Mouse (Mus musculus) thymus, adult 2 months (tissue): ENCODE data around the gene Ssh3. TPM values are rescaled to one million over a fixed set of nuclear protein-coding genes. Genes with fewer than 3 reads are reported as not detected.
A peak's percentile ranks its signal among the peaks of the same experiment; 100 is the strongest.

Experiments used
- DNase-seq: peaks from one replicate; pipeline ENCODE4 v3.0.0; 2021
- H3K27ac ChIP-seq: fragments of 200-500 bp; 2 replicates; pipeline ENCODE4 v1.5.1; 2012; ENCODE audit warnings: low read length, control low read depth; ENCODE audit not compliant: control insufficient read depth, insufficient read depth
- H3K27me3 ChIP-seq: fragments of 200-500 bp; 2 replicates; pipeline ENCODE4 v1.6.1; 2012; ENCODE audit warnings: mild to moderate bottlenecking, low read length, moderate library complexity, mixed read lengths; ENCODE audit not compliant: control insufficient read depth, insufficient read depth
- H3K36me3 ChIP-seq: fragments of 200-500 bp; 2 replicates; pipeline ENCODE4 v1.6.1; 2012; ENCODE audit warnings: mild to moderate bottlenecking, low read length, moderate library complexity; ENCODE audit not compliant: control insufficient read depth, insufficient read depth
- H3K4me1 ChIP-seq: fragments of 200-500 bp; replicated peaks from 2 replicates; pipeline ENCODE4 v1.6.1; 2012; ENCODE audit warnings: low read length; ENCODE audit not compliant: control insufficient read depth, insufficient read depth
- H3K4me3 ChIP-seq: fragments of 200-500 bp; 2 replicates; pipeline ENCODE4 v1.5.1; 2012; ENCODE audit warnings: mild to moderate bottlenecking, low read length, control low read depth, moderate library complexity; ENCODE audit not compliant: control insufficient read depth, insufficient read depth
- CTCF ChIP-seq: fragments of 200-500 bp; IDR thresholded peaks from 2 replicates; pipeline ENCODE4 v1.5.1; 2012; ENCODE audit warnings: mild to moderate bottlenecking, control low read depth, low read length, moderate library complexity, borderline replicate concordance; ENCODE audit not compliant: control insufficient read depth, poor library complexity, insufficient read depth; ENCODE audit errors: extremely low read depth
- POLR2A ChIP-seq: fragments of 200-500 bp; IDR thresholded peaks from 2 replicates; pipeline ENCODE4 v1.6.1; 2012; ENCODE audit warnings: mild to moderate bottlenecking, low read length, control low read depth, moderate library complexity; ENCODE audit not compliant: control insufficient read depth, poor library complexity, insufficient read depth; ENCODE audit errors: extremely low read depth
- WGBS: fragments of 180-500 bp; shearing (Covaris S2); methylation state at CpG from one replicate; pipeline ENCODE4 v1.1.7; 2018; 5-methylcytosine and 5-hydroxymethylcytosine counted together
- polyA plus RNA-seq: library from polyadenylated mRNA; depleted of rRNA; stranded (reverse); fragments of >200 nt; gene quantifications from 2 replicates; pipeline ENCODE4 v1.2.3, GENCODE M21; 2012; rRNA removed

Gene Ssh3
- polyA plus RNA-seq, 1 experiment, result 94.1 TPM

DNA sequence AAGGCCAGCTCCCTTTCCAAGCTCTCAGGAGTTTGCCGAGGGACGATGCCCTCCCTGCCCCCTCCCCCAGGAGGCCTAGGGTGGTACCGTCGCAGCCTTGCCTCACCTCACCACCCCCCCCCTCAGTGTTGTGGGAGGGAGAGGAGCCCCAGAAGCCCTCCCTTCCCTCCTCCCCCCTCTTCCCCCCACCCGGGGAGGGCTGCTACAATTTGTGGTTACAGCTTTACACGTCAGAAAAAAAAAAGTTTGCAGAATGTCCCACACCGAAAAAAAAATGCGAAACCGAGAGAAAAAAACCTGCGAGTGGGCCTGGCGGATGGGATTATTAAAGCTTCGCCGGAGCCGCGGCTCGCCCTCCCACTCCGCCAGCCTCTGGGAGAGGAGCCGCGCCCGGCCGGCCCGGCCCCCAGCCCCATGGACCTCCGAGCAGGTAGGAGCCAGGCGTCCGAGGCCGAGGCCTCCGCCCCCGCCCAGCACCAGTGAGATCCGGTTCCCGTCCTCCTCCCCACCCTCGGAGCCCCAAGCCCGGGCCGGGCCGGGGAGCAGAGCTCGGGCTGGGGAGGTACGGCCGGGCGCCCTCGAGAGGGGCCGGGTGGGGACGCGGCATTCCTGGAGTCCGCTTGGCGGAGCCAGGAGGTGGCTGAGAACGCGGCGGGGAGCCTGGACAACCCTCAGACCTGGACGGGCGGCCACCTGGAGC is 54.8 kb downstream of the Ssh3 start, which contains the start of the genes Clcf1 and AC109138.7:
Clcf1 (plus strand) TSS at position 168 of the 700 bp plus-strand sequence.
AC109138.7 (plus strand) TSS at position 287 of the 700 bp plus-strand sequence.
- Histone ChIP-seq H3K27ac (peak within 1 kb of the TSS; percentile 10; the same call in 1 of the 2 replicates), H3K4me1 (peaks cover 30% of the 10 kb centered on the region), H3K4me3 (peak within 1 kb of the TSS; percentile 64), H3K36me3 (no peaks in the 10 kb centered on the region), H3K27me3 (peaks cover 27% of the 10 kb centered on the region)
- WGBS, result under 1% methylated on average over 47 of the region's 49 CpGs
- DNase-seq, result peak; percentile 63
- TF ChIP-seq CTCF (no peak), POLR2A (no peak)

DNA sequence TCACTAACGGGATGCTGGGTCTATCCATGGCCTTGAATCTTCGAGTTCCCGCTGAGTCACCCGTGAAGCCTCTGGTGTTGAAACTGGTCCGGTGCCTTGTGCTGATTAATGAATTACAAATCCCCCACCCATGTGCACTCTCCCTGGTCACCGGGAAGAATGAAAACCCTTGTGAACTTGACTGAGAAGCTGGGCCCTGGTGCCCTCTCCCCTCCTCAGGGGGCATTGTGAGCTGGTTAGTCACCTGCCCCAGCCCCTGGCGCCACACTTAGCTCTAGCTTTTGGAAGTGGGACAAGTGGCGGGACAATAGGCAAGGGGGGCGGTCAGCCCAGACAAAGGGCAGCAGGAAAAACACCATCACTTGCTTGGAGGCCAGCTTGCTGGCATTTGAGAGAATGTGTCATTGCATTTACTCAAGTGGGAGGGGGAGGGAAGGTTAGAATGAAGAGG is 55.4 kb downstream of the Ssh3 start:
- TF ChIP-seq CTCF (no peak), POLR2A (no peak)
- peaks cover 32% of the 10 kb centered on the region for H3K4me1 ChIP-seq
- no peak overlapping the region for H3K27ac ChIP-seq
- DNase-seq, result no peak
- H3K4me3 ChIP-seq, result 0 out of 2 replicates have a peak overlapping the region, but pooled peaks have one; percentile 64
- peaks cover 27% of the 10 kb centered on the region for H3K27me3 ChIP-seq
- 17% methylated on average over 9 of the region's 9 CpGs for WGBS
- H3K36me3 ChIP-seq, result no peaks in the 10 kb centered on the region

DNA sequence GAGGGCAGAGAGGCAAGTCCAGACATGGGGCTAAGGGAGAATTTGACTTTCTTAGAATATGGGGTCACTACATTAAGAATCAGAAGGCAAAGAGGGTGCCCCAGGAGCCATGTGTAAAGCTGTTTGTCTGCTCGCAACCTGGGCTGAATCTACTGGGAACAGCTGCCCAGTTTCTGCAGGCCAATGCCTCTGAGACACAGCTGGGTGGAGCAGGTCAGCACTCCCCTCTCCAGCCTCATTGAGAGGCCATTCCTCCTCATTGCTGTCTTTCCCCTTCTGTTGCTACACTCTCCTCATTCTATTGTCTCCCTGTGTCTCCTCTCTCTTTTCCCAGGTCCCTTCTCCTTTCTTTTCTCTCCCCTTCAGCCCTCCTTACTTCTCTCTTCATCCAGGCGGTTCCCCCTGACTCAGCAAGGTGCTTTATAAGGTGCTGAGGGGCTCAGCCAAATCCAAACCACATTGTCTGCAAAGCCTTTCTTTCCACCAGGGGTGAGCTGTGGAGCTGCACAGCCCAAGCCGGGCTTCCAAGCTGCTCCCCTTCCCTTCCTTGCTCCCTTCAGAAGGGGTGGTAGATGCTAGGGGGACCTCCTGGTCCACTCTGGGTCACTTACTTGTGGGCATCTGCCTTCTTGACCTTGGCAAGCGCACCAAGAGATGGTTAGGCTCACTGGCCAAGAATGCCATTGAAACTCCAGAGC is 56.9 kb downstream of the Ssh3 start:
- no peaks in the 10 kb centered on the region for H3K36me3 ChIP-seq
- no peak for TF ChIP-seq POLR2A
- no peak for TF ChIP-seq CTCF
- H3K27ac ChIP-seq, result no peak overlapping the region
- WGBS, result 84% methylated on average over 4 of the region's 4 CpGs
- H3K4me3 ChIP-seq, result no peak overlapping the region
- H3K4me1 ChIP-seq, result peaks cover 26% of the 10 kb centered on the region
- peaks cover 27% of the 10 kb centered on the region for H3K27me3 ChIP-seq
- no peak for DNase-seq

Other genes starting within 250 kb of the Ssh3 start
- gene Gstp1, start 231.2 kb downstream of the Ssh3 start, polyA plus RNA-seq, result 317 and 318 TPM in 2 replicates
- gene Gstp2, start 223.2 kb downstream of the Ssh3 start, polyA plus RNA-seq, result 26.9 and 48.8 TPM in 2 replicates
- gene Gstp3, start 209.6 kb downstream of the Ssh3 start, polyA plus RNA-seq, result 23.6 and 26.4 TPM in 2 replicates
- gene Cabp2, start 187.6 kb downstream of the Ssh3 start, polyA plus RNA-seq, result 0.42 TPM in 1 of 2 replicates, not detected in the other
- 274 and 296 TPM in 2 replicates for gene Cdk2ap2, start 172.0 kb downstream of the Ssh3 start, polyA plus RNA-seq
- gene Pitpnm1, start 169.2 kb downstream of the Ssh3 start, polyA plus RNA-seq, result 333 and 357 TPM in 2 replicates
- gene Aip, start 143.3 kb downstream of the Ssh3 start, polyA plus RNA-seq, result 106 and 112 TPM in 2 replicates
- 0.20 and 0.24 TPM in 2 replicates for gene Gpr152, start 129.4 kb downstream of the Ssh3 start, polyA plus RNA-seq
- 0.26 and 0.53 TPM in 2 replicates for gene Cabp4, start 125.1 kb downstream of the Ssh3 start, polyA plus RNA-seq
- 508 and 533 TPM in 2 replicates for gene Coro1b, start 120.6 kb downstream of the Ssh3 start, polyA plus RNA-seq
- gene Ptprcap, start 115.6 kb downstream of the Ssh3 start, polyA plus RNA-seq, result 1,512 and 1,655 TPM in 2 replicates
- 97.8 and 102 TPM in 2 replicates for gene Rps6kb2, start 105.8 kb downstream of the Ssh3 start, polyA plus RNA-seq
- 92.9 and 95.5 TPM in 2 replicates for gene Carns1, start 93.7 kb downstream of the Ssh3 start, polyA plus RNA-seq
- gene Tbc1d10c, start 77.9 kb downstream of the Ssh3 start, polyA plus RNA-seq, result 622 and 718 TPM in 2 replicates
- gene Ppp1ca, start 77.1 kb downstream of the Ssh3 start, polyA plus RNA-seq, result 897 and 1,014 TPM in 2 replicates
- gene Rad9a, start 67.5 kb downstream of the Ssh3 start, polyA plus RNA-seq, result 119 and 143 TPM in 2 replicates
- gene Clcf1, start 54.9 kb downstream of the Ssh3 start, polyA plus RNA-seq, result 32.9 and 36.1 TPM in 2 replicates
- not detected in 2 replicates for gene AC109138.7, start 54.8 kb downstream of the Ssh3 start, polyA plus RNA-seq
- 104 and 117 TPM in 2 replicates for gene Pold4, start 37.3 kb downstream of the Ssh3 start, polyA plus RNA-seq
- gene Ankrd13d, start 14.0 kb upstream of the Ssh3 start, polyA plus RNA-seq, result 56.0 and 61.4 TPM in 2 replicates
- 515 and 528 TPM in 2 replicates for gene Grk2, start 37.0 kb upstream of the Ssh3 start, polyA plus RNA-seq
- gene Kdm2a, start 129.1 kb upstream of the Ssh3 start, polyA plus RNA-seq, result 194 and 210 TPM in 2 replicates
- gene Rhod, start 170.3 kb upstream of the Ssh3 start, polyA plus RNA-seq, result 2.6 and 2.9 TPM in 2 replicates
- gene Syt12, start 208.3 kb upstream of the Ssh3 start, polyA plus RNA-seq, result 1.6 and 2.0 TPM in 2 replicates
- 0.90 and 1.2 TPM in 2 replicates for gene 2010003K11Rik, start 229.4 kb upstream of the Ssh3 start, polyA plus RNA-seq
- gene Pcx, start 241.3 kb upstream of the Ssh3 start, polyA plus RNA-seq, result 41.9 and 52.9 TPM in 2 replicates